Comparison of ENCODE assay signal across 27 mouse cellular contexts in the genomic region with DNA sequence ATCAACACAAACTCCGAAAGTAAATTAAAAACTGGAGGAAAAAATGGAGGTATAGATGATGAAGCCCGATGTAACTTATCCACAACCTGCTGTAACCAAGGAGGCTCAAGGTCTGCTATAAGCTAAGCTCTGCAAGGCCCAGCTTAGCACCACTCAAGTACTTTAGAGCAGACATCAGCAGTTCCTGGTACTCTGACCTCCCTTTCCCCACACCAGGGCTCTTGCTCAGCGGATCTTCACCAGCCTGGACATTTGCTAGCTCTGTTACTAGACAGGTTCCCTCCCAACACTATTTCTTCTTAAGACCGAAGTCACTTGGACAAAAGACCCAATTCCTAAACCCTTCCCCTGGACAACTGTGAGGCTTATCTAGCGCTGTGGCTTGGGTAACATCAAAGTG. TPM values are rescaled to one million over a fixed set of nuclear protein-coding genes. Genes with fewer than 3 reads are reported as not detected.
DNase-seq lines count a peak whose midpoint lies in the region; ATAC-seq and TF ChIP-seq lines count a peak whose summit lies in the region.
"Had no signal": no experiment of that assay in that cellular context is flagged by ENCODE, and none has a peak within 500 bp of the region (broad histone marks: within the 10 kb centered on the region; RNA-seq: fewer than 3 reads in every experiment).

No protein-coding gene starts in this region.

- H3K9me3 ChIP-seq in embryonic facial prominence, embryonic 13.5 days: no peaks in the 10 kb centered on the region; the same call in 1 of the 2 replicates
- H3K9me3 ChIP-seq in embryonic facial prominence, embryonic 10.5 days: no peaks in the 10 kb centered on the region
- no peaks in the 10 kb centered on the region for H3K9me3 ChIP-seq in kidney, embryonic 15.5 days (replicated peaks)
- H3K9me3 ChIP-seq in lung, postnatal 0 days (ENCODE audit: low read length): no peaks in the 10 kb centered on the region
- H3K9me3 ChIP-seq: embryonic facial prominence, embryonic 12.5 days; forebrain, embryonic 10.5 days; forebrain, embryonic 13.5 days; heart, embryonic 13.5 days had no signal

- peaks cover 50% of the 10 kb centered on the region for H3K36me3 ChIP-seq in embryonic facial prominence, embryonic 13.5 days
- peaks cover 59% of the 10 kb centered on the region for H3K36me3 ChIP-seq in embryonic facial prominence, embryonic 10.5 days (replicated peaks)
- H3K36me3 ChIP-seq in kidney, embryonic 15.5 days: peaks cover 31% of the 10 kb centered on the region
- no peaks in the 10 kb centered on the region for H3K36me3 ChIP-seq in lung, postnatal 0 days (ENCODE audit: insufficient read depth, low read length)

- ATAC-seq in embryonic facial prominence, embryonic 13.5 days (ENCODE audit: insufficient number of reproducible peaks, insufficient read depth, low FRiP score, low TSS enrichment, low read depth): no peak
- ATAC-seq in kidney, embryonic 15.5 days (replicated peaks; ENCODE audit: low FRiP score): no peak
- ATAC-seq in lung, postnatal 0 days: no peak
- ATAC-seq: activated CD4-positive, CD25-positive, alpha-beta regulatory T cell, adult 4 months; forebrain, embryonic 13.5 days; forebrain, embryonic 16.5 days had no signal

- H3K9ac ChIP-seq in embryonic facial prominence, embryonic 13.5 days: no peak overlapping the region
- no peak overlapping the region for H3K9ac ChIP-seq in kidney, embryonic 15.5 days
- H3K9ac ChIP-seq in lung, postnatal 0 days (replicated peaks; ENCODE audit: low read depth): no peak overlapping the region
- H3K9ac ChIP-seq: embryonic facial prominence, embryonic 12.5 days; forebrain, embryonic 13.5 days; heart, embryonic 13.5 days; hindbrain, embryonic 14.5 days had no signal

- no peak for TF ChIP-seq EP300 in lung, postnatal 0 days (IDR thresholded peaks at IDR 0.05)

- H3K4me3 ChIP-seq in embryonic facial prominence, embryonic 13.5 days: no peak overlapping the region
- H3K4me3 ChIP-seq in embryonic facial prominence, embryonic 10.5 days: no peak overlapping the region
- H3K4me3 ChIP-seq in kidney, embryonic 15.5 days (replicated peaks): no peak overlapping the region
- H3K4me3 ChIP-seq in lung, postnatal 0 days (ENCODE audit: low read depth, low read length): no peak overlapping the region
- H3K4me3 ChIP-seq: embryonic facial prominence, embryonic 12.5 days; forebrain, embryonic 10.5 days; forebrain, embryonic 13.5 days; heart, adult 2 months; heart, embryonic 10.5 days; heart, embryonic 13.5 days had no signal

- peak overlapping the region; percentile 55 for H3K27ac ChIP-seq in embryonic facial prominence, embryonic 13.5 days
- no peak overlapping the region for H3K27ac ChIP-seq in embryonic facial prominence, embryonic 10.5 days (replicated peaks)
- H3K27ac ChIP-seq in kidney, embryonic 15.5 days: peak overlapping the region; percentile 64
- peak overlapping the region; percentile 87 for H3K27ac ChIP-seq in lung, postnatal 0 days (ENCODE audit: low read length)
- H3K27ac ChIP-seq: embryonic facial prominence, embryonic 12.5 days; forebrain, embryonic 10.5 days; forebrain, embryonic 13.5 days; heart, adult 2 months; heart, embryonic 10.5 days; heart, embryonic 13.5 days; hindbrain, embryonic 14.5 days had no signal

- DNase-seq in embryonic facial prominence, embryonic 10.5 days (ENCODE audit: low spot score): no peak
- DNase-seq in kidney, adult 9 months: no peak
- DNase-seq in kidney, postnatal 36 days: peak; percentile 49 to 57
- DNase-seq in kidney, postnatal 10 days: no peak
- DNase-seq in lung, postnatal 0 days (ENCODE audit: low spot score): no peak
- DNase-seq in lung, postnatal 36 days: no peak
- DNase-seq: adrenal gland, postnatal 10 days; adrenal gland, postnatal 36 days; cerebellum, adult 18-20 months; cerebellum, adult 9-10 months; cerebellum, postnatal 14 days; gastrocnemius, postnatal 10 days; gastrocnemius, postnatal 36 days; heart, adult 2 months; heart, postnatal 14 days; heart, postnatal 4 days had no signal

- peaks cover 11% of the 10 kb centered on the region for H3K4me1 ChIP-seq in embryonic facial prominence, embryonic 13.5 days
- H3K4me1 ChIP-seq in embryonic facial prominence, embryonic 10.5 days: peaks cover 27% of the 10 kb centered on the region
- H3K4me1 ChIP-seq in kidney, embryonic 15.5 days: peaks cover 43% of the 10 kb centered on the region
- H3K4me1 ChIP-seq in lung, postnatal 0 days (ENCODE audit: insufficient read depth, low read depth, low read length): no peaks in the 10 kb centered on the region
- H3K4me1 ChIP-seq: forebrain, embryonic 13.5 days had no signal

- no peak overlapping the region for H3K4me2 ChIP-seq in embryonic facial prominence, embryonic 13.5 days
- no peak overlapping the region for H3K4me2 ChIP-seq in kidney, embryonic 15.5 days
- H3K4me2 ChIP-seq in lung, postnatal 0 days (replicated peaks; ENCODE audit: low read depth, low read length): no peak overlapping the region
- H3K4me2 ChIP-seq: embryonic facial prominence, embryonic 12.5 days; forebrain, embryonic 13.5 days; heart, embryonic 13.5 days; hindbrain, embryonic 14.5 days had no signal

- no peak for TF ChIP-seq CTCF in lung, postnatal 0 days (IDR thresholded peaks at IDR 0.05)

- 93% methylated on average over 5 of the region's 5 CpGs for WGBS in embryonic facial prominence, embryonic 13.5 days
- WGBS in embryonic facial prominence, embryonic 10.5 days: 96% methylated on average over 5 of the region's 5 CpGs
- 94% methylated on average over 5 of the region's 5 CpGs for WGBS in kidney, embryonic 15.5 days
- 88% methylated on average over 5 of the region's 5 CpGs for WGBS in lung, postnatal 0 days

- H3K27me3 ChIP-seq in embryonic facial prominence, embryonic 13.5 days: no peaks in the 10 kb centered on the region
- H3K27me3 ChIP-seq in embryonic facial prominence, embryonic 10.5 days (replicated peaks; ENCODE audit: low read depth, poor library complexity, severe bottlenecking): no peaks in the 10 kb centered on the region
- no peaks in the 10 kb centered on the region for H3K27me3 ChIP-seq in kidney, embryonic 15.5 days
- H3K27me3 ChIP-seq in lung, postnatal 0 days (replicated peaks; ENCODE audit: insufficient read depth, low read length): no peaks in the 10 kb centered on the region
- H3K27me3 ChIP-seq: embryonic facial prominence, embryonic 12.5 days; forebrain, embryonic 13.5 days; heart, embryonic 13.5 days had no signal

RNA-seq across cellular contexts. Expression of gene Atp6v0a4, which starts 0.5 kb away (rescaled TPM):
- polyA plus RNA-seq in embryonic facial prominence, embryonic 13.5 days (2015; fragmentation: Nextera tagmentation; extraction: Ambion mirVana): 1.1 and 1.3 TPM in 2 replicates
- 0.05 TPM in 2 replicates for polyA plus RNA-seq in embryonic facial prominence, embryonic 10.5 days (2016; fragmentation: Nextera tagmentation; extraction: Ambion mirVana)
- polyA plus RNA-seq in kidney, embryonic 15.5 days (2015; fragmentation: Nextera tagmentation; extraction: Ambion mirVana): 12.0 and 12.6 TPM in 2 replicates
- 16.0 and 20.0 TPM in 2 replicates for polyA plus RNA-seq in lung, postnatal 0 days (2015; fragmentation: Nextera tagmentation; extraction: Ambion mirVana)
- polyA plus RNA-seq: activated CD4-positive, CD25-positive, alpha-beta regulatory T cell, adult 4 months; forebrain, embryonic 10.5 days; heart, embryonic 10.5 days; hindbrain, embryonic 11.5 days had no signal

RNA-seq across cellular contexts. Expression of gene Tmem213, which starts 15.8 kb away (rescaled TPM):
- polyA plus RNA-seq in embryonic facial prominence, embryonic 13.5 days (2015; fragmentation: Nextera tagmentation; extraction: Ambion mirVana): 2.1 and 3.8 TPM in 2 replicates
- 0.25 and 0.52 TPM in 2 replicates for polyA plus RNA-seq in embryonic facial prominence, embryonic 10.5 days (2016; fragmentation: Nextera tagmentation; extraction: Ambion mirVana)
- 37.4 and 43.5 TPM in 2 replicates for polyA plus RNA-seq in kidney, embryonic 15.5 days (2015; fragmentation: Nextera tagmentation; extraction: Ambion mirVana)
- 66.6 and 99.1 TPM in 2 replicates for polyA plus RNA-seq in lung, postnatal 0 days (2015; fragmentation: Nextera tagmentation; extraction: Ambion mirVana)
- polyA plus RNA-seq: activated CD4-positive, CD25-positive, alpha-beta regulatory T cell, adult 4 months; embryonic facial prominence, embryonic 12.5 days; forebrain, embryonic 10.5 days; forebrain, embryonic 13.5 days; forebrain, embryonic 16.5 days; heart, adult 2 months; heart, embryonic 10.5 days; heart, embryonic 13.5 days; hindbrain, embryonic 11.5 days; hindbrain, embryonic 14.5 days had no signal

Comparison
In these comparisons a context has a peak if more than half of its experiments do, and no peak if none do; other contexts are left out.
1. DNase-seq: peak in kidney, postnatal 36 days (2 of 2); none in embryonic facial prominence, embryonic 10.5 days (single experiment), kidney, adult 9 months (single experiment), kidney, postnatal 10 days (single experiment), lung, postnatal 0 days (single experiment) and lung, postnatal 36 days (single experiment).